Mouse (Mus musculus) CH12.LX (cell line): ENCODE results near the gene Polr2a. TPM values are rescaled to one million over a fixed set of nuclear protein-coding genes. Genes with fewer than 3 reads are reported as not detected.
A peak's percentile ranks its signal among the peaks of the same experiment; 100 is the strongest.

Experiments used
- DNase-seq: peaks from one replicate; pipeline ENCODE4 v3.0.0-alpha.2; 2013; ENCODE audit errors: extremely low read depth
- H3K27ac ChIP-seq: 2 replicates; pipeline ENCODE4 v1.5.1; 2012; ENCODE audit warnings: low read depth, mild to moderate bottlenecking, control low read depth, moderate library complexity; ENCODE audit not compliant: insufficient read depth
- H3K27me3 ChIP-seq: replicated peaks from 2 replicates; pipeline ENCODE3; 2012; ENCODE audit warnings: inconsistent platforms
- H3K36me3 ChIP-seq, 2 experiments: replicated peaks in 1 of 2; 2 replicates each; pipeline versions ENCODE3 to v1.6.1; 2012; ENCODE audit warnings: inconsistent platforms in 1 of 2, low read length in 1 of 2, mild to moderate bottlenecking in 1 of 2, mixed read lengths in 1 of 2, moderate library complexity in 1 of 2; ENCODE audit not compliant: control insufficient read depth in 1 of 2, insufficient read depth in 1 of 2
- H3K4me1 ChIP-seq, 2 experiments: 2 replicates each; pipeline ENCODE4 v1.6.1; 2012; ENCODE audit warnings: inconsistent platforms in 1 of 2, moderate library complexity in 1 of 2; ENCODE audit not compliant: insufficient read depth in 2 of 2, control insufficient read depth in 1 of 2
- H3K4me2 ChIP-seq: 2 replicates; pipeline ENCODE4 v1.6.1; 2012; ENCODE audit warnings: low read depth, mild to moderate bottlenecking, control low read depth; ENCODE audit not compliant: poor library complexity, insufficient read depth, severe bottlenecking
- H3K4me3 ChIP-seq, 3 experiments: fragments of 150-350 bp in 1 of 3; sonication (generic) in 1 of 3; replicated peaks in 1 of 3; 2 replicates each; pipeline versions ENCODE3 to v1.5.1; 2011 to 2012; ENCODE audit warnings: low read depth in 2 of 3, low read length in 2 of 3, mild to moderate bottlenecking in 2 of 3, moderate library complexity in 2 of 3, control low read depth in 1 of 3, improper control_type of control experiment in 1 of 3, inconsistent platforms in 1 of 3, mixed read lengths in 1 of 3; ENCODE audit not compliant: poor library complexity in 1 of 3
- H3K79me2 ChIP-seq: replicated peaks from 2 replicates; pipeline ENCODE4 v1.6.1; 2012; ENCODE audit warnings: mild to moderate bottlenecking, moderate library complexity; ENCODE audit not compliant: control insufficient read depth, poor library complexity, insufficient read depth, severe bottlenecking; ENCODE audit errors: extremely low read depth
- H3K9ac ChIP-seq: 2 replicates; pipeline ENCODE4 v1.6.1; 2012; ENCODE audit warnings: low read depth, mild to moderate bottlenecking, control low read depth, moderate library complexity; ENCODE audit not compliant: insufficient read depth
- H3K9me3 ChIP-seq: replicated peaks from 2 replicates; pipeline ENCODE3; 2012; ENCODE audit warnings: low read length, inconsistent platforms, mixed read lengths
- BHLHE40 ChIP-seq: IDR thresholded peaks from 2 replicates; pipeline ENCODE4 v1.6.1; 2011; ENCODE audit warnings: mild to moderate bottlenecking, low read depth, low read length, improper control_type of control experiment
- CHD2 ChIP-seq: IDR thresholded peaks from 2 replicates; pipeline ENCODE4 v1.6.1; 2011; ENCODE audit warnings: low read length, improper control_type of control experiment
- CTCF ChIP-seq, 2 experiments: IDR thresholded peaks in 1 of 2; conservative IDR thresholded peaks in 1 of 2; 2 replicates each; pipeline ENCODE4 v1.5.1; 2011 to 2012; ENCODE audit warnings: low read depth in 2 of 2, low read length in 2 of 2, improper control_type of control experiment in 1 of 2, inconsistent platforms in 1 of 2, mild to moderate bottlenecking in 1 of 2, moderate library complexity in 1 of 2
- E2F4 ChIP-seq: IDR thresholded peaks from 2 replicates; pipeline ENCODE4 v1.6.1; 2011; ENCODE audit warnings: low read depth, low read length, improper control_type of control experiment; ENCODE audit not compliant: insufficient replicate concordance
- ELF1 ChIP-seq: IDR thresholded peaks from 2 replicates; pipeline ENCODE4 v1.6.1; 2014; ENCODE audit warnings: low read depth, mild to moderate bottlenecking, inconsistent platforms, low read length, improper control_type of control experiment
- EP300 ChIP-seq: IDR thresholded peaks from 2 replicates; pipeline ENCODE4 v1.6.1; 2011; ENCODE audit warnings: low read length, improper control_type of control experiment
- ETS1 ChIP-seq: conservative IDR thresholded peaks from 2 replicates; pipeline ENCODE4 v1.6.1; 2012; ENCODE audit warnings: low read depth, mild to moderate bottlenecking, inconsistent platforms, low read length, improper control_type of control experiment, moderate library complexity
- HCFC1 ChIP-seq: IDR thresholded peaks from 2 replicates; pipeline ENCODE4 v1.6.1; 2012; ENCODE audit warnings: low read depth, mild to moderate bottlenecking, inconsistent platforms, low read length, improper control_type of control experiment
- JUN ChIP-seq: IDR thresholded peaks from 2 replicates; pipeline ENCODE4 v1.6.1; 2011; ENCODE audit warnings: low read depth, mild to moderate bottlenecking, low read length, improper control_type of control experiment, moderate library complexity; ENCODE audit not compliant: insufficient read depth
- JUND ChIP-seq: conservative IDR thresholded peaks from 2 replicates; pipeline ENCODE4 v1.6.1; 2011; ENCODE audit warnings: low read depth, low read length, improper control_type of control experiment
- KAT2A ChIP-seq: IDR thresholded peaks from 2 replicates; pipeline ENCODE4 v1.6.1; 2012; ENCODE audit warnings: low read length, improper control_type of control experiment, inconsistent platforms; ENCODE audit not compliant: insufficient replicate concordance
- MXI1 ChIP-seq: IDR thresholded peaks from 2 replicates; pipeline ENCODE4 v1.6.1; 2011; ENCODE audit warnings: mild to moderate bottlenecking, low read depth, low read length, improper control_type of control experiment
- NRF1 ChIP-seq: IDR thresholded peaks from 2 replicates; pipeline ENCODE4 v1.6.1; 2014; ENCODE audit warnings: low read depth, mild to moderate bottlenecking, inconsistent platforms, low read length, improper control_type of control experiment, moderate library complexity
- PAX5 ChIP-seq: IDR thresholded peaks from 2 replicates; pipeline ENCODE4 v1.6.1; 2012; ENCODE audit warnings: low read length, inconsistent platforms, mixed read lengths
- POLR2AphosphoS2 ChIP-seq: IDR thresholded peaks from 2 replicates; pipeline ENCODE4 v1.6.1; 2011; ENCODE audit warnings: low read depth, low read length, improper control_type of control experiment
- RAD21 ChIP-seq: IDR thresholded peaks from 2 replicates; pipeline ENCODE4 v1.6.1; 2011; ENCODE audit warnings: low read depth, mild to moderate bottlenecking, low read length, improper control_type of control experiment, moderate library complexity
- RCOR1 ChIP-seq: conservative IDR thresholded peaks from 2 replicates; pipeline ENCODE4 v1.6.1; 2012; ENCODE audit warnings: low read depth, mild to moderate bottlenecking, inconsistent platforms, low read length, improper control_type of control experiment
- SMC3 ChIP-seq: IDR thresholded peaks from 2 replicates; pipeline ENCODE4 v1.6.1; 2011; ENCODE audit warnings: low read depth, low read length, improper control_type of control experiment
- UBTF ChIP-seq: IDR thresholded peaks from 2 replicates; pipeline ENCODE4 v1.6.1; 2012; ENCODE audit warnings: low read depth, mild to moderate bottlenecking, inconsistent platforms, low read length, improper control_type of control experiment, moderate library complexity
- USF1 ChIP-seq: IDR thresholded peaks from 2 replicates; pipeline ENCODE4 v1.6.1; 2014; ENCODE audit warnings: low read depth, mild to moderate bottlenecking, inconsistent platforms, low read length, improper control_type of control experiment
- ZNF384 ChIP-seq: IDR thresholded peaks from 2 replicates; pipeline ENCODE4 v1.6.1; 2012; ENCODE audit warnings: low read depth, low read length, improper control_type of control experiment, inconsistent platforms
- dilution Hi-C: fragments of 300-500 bp; cut with MboI; formaldehyde crosslinking; loops from 2 replicates; pipeline ENCODE4 v1.14.3; 2020; ENCODE audit warnings: low sequenced_read_pairs; ENCODE audit not compliant: extremely low pct_unique_long_range_greater_than_20kb, extremely low pct_ligation_motif_present
- in situ Hi-C: fragments of 300-500 bp; cut with MboI; formaldehyde crosslinking; loops from 3 replicates; pipeline ENCODE4 v1.14.3; 2019; ENCODE audit warnings: low sequenced_read_pairs, low pct_ligation_motif_present, low pct_unique_long_range_greater_than_20kb, mixed read lengths
- polyA plus RNA-seq: library from polyadenylated mRNA; unstranded; fragments of >175 nt; gene quantifications from 2 replicates; pipeline ENCODE4 v1.2.1, GENCODE M21; 2012; ENCODE audit warnings: low read depth; ENCODE audit not compliant: insufficient read length
- total RNA-seq, 2 experiments: library from RNA; depleted of rRNA; stranded (reverse); fragments of 300-350 nt in 1 of 2; fragments of >200 nt in 1 of 2; gene quantifications; 2 replicates each; pipeline ENCODE4 v1.2.3; 2012 to 2014

The Polr2a gene
- total and polyA plus RNA-seq, 3 experiments: 14.8 to 162 (median 45.0) TPM

- dilution Hi-C loops: no loop called here
- in situ Hi-C loops: no loop called here
- Histone ChIP-seq H3K27me3 (peaks cover 66% of the 10 kb centered on the region), H3K4me2 (no peak overlapping the region), H3K9me3 (peaks cover 14% of the 10 kb centered on the region), H3K4me3 (no peak overlapping the region), H3K27ac (no peak overlapping the region), H3K9ac (no peak overlapping the region)
- TF ChIP-seq KAT2A: no peak
- TF ChIP-seq, all 38 proteins: peak for 0
- H3K36me3 ChIP-seq: no peaks in the 10 kb centered on the region
- peaks cover 3 to 19% of the 10 kb centered on the region in 2 experiments; a peak in 2 of 4 replicates for H3K4me1 ChIP-seq
- H3K79me2 ChIP-seq: no peaks in the 10 kb centered on the region
- no peak for DNase-seq
Observed at GRCm38 (mm10) chr11:69807641-69808040, 49.2 kb upstream of the Polr2a start.

DNA sequence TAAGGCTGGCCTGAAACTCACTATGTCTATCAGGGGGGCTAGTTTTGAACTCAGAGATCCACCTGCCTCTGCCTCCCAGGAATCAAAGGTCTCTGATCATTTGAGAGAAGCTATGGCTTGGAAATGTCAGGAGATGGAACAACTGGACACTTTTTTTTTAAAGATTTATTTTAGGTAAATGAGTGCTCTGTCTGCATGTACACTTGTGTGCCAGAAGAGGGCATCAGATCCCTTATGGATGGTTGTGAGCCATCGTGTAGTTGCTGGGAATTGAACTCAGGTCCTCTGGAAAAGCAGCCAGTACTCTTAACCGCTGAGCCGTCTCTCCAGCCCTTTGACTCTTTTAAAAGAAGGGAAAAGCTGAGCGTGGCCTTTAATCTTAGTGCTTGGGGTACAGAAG lies 47.9 kb upstream of the Polr2a start:
- Histone ChIP-seq H3K36me3 (no peaks in the 10 kb centered on the region), H3K79me2 (no peaks in the 10 kb centered on the region), H3K4me2 (no peak overlapping the region), H3K4me1 (peaks cover 3 to 24% of the 10 kb centered on the region in 2 experiments; a peak in 2 of 4 replicates), H3K27me3 (peaks cover 65% of the 10 kb centered on the region), H3K9me3 (peaks cover 19% of the 10 kb centered on the region), H3K9ac (no peak overlapping the region), H3K4me3 (no peak overlapping the region), H3K27ac (no peak overlapping the region)
- dilution Hi-C loops: no loop called here
- DNase-seq: no peak
- TF ChIP-seq MXI1 (no peak), CHD2 (no peak), E2F4 (no peak), UBTF (no peak), ETS1 (no peak), JUND (no peak), HCFC1 (no peak), ELF1 (no peak), NRF1 (no peak), BHLHE40 (no peak), EP300 (no peak), ZNF384 (peak; percentile 44; the same call in 1 of the 2 replicates), SMC3 (peak; percentile 33), CTCF (conservative IDR thresholded peaks at IDR 0.05 in 1 of 2, IDR thresholded peaks at IDR 0.05 in 1 of 2; ENCODE audit: low read depth in 2 of 2, low read length in 2 of 2) (peak in 1 of 2 experiments; percentile 51; a peak in 2 of 4 replicates), USF1 (no peak), POLR2AphosphoS2 (no peak), RCOR1 (no peak), PAX5 (no peak), RAD21 (peak; percentile 41), JUN (no peak)
- in situ Hi-C loops: no loop called here
